Mouse (Mus musculus): Measurements from ENCODE around the gene Cabp4.

DNA sequence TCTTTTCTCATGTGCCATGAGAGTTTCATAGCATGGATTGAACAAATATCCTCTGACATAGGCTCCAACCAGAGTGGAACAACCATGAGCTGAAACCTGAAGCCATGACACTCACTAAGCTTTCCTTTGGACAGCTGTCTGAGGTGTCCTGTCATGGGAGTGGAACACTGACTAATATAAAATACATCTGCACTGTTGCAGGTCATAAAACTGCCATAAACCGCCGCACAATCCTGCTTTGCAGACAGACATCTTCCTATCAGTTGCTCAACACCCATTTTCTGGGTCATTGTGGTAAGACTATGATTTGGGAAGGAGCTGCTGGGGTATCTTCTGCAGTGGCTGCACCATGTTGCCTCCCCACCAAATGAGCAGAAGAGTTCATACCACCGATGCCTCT is 51.1 kb downstream of the Cabp4 start:
- TF ChIP-seq CTCF (IDR thresholded peaks at IDR 0.05; ENCODE audit: control insufficient read depth, insufficient read depth, low read length) (no peak), POLR2A (IDR thresholded peaks at IDR 0.05; ENCODE audit: borderline replicate concordance, control insufficient read depth, low read depth, low read length) (no peak)
